Mouse (Mus musculus) lung, adult 2 months (tissue): ENCODE measurements around the gene Spata25.

Experiments used
- CTCF ChIP-seq: fragments of 200-500 bp; IDR thresholded peaks from 2 replicates; pipeline ENCODE4 v1.5.1; 2011; ENCODE audit warnings: mild to moderate bottlenecking, low read length, control low read depth; ENCODE audit not compliant: insufficient read depth
- POLR2A ChIP-seq: fragments of 200-500 bp; IDR thresholded peaks from 2 replicates; pipeline ENCODE4 v1.6.1; 2011; ENCODE audit warnings: low read depth, mild to moderate bottlenecking, control low read depth, low read length, borderline replicate concordance; ENCODE audit errors: extremely low read depth

GRCm38 (mm10) chr2:164800252-164801004 lies 27.9 kb downstream of the Spata25 start:
- TF ChIP-seq POLR2A: no peak
- no peak for TF ChIP-seq CTCF
